Mouse (Mus musculus) heart, embryonic 16.5 days (tissue): Measurements from ENCODE around the gene Selenop. TPM values are rescaled to one million over a fixed set of nuclear protein-coding genes. Genes with fewer than 3 reads are reported as not detected.
A peak's percentile ranks its signal among the peaks of the same experiment; 100 is the strongest.

ENCODE experiments used
- ATAC-seq: fragments of 200-750 bp; cut with Nextera tagmentation; replicated peaks from 2 replicates; pipeline ENCODE4 v1.8.0; 2017; ENCODE audit warnings: moderate number of reproducible peaks; ENCODE audit not compliant: insufficient read depth, low FRiP score; ENCODE audit errors: extremely low read depth
- H3K27ac ChIP-seq: fragments of 300-500 bp; sonication (generic); 2 replicates; pipeline ENCODE4 v1.5.1; 2014; ENCODE audit warnings: mild to moderate bottlenecking, low read length, control low read depth, moderate library complexity
- H3K27me3 ChIP-seq: fragments of 300-500 bp; sonication (generic); 2 replicates; pipeline ENCODE4 v1.6.1; 2014; ENCODE audit warnings: low read length, mixed read lengths; ENCODE audit not compliant: control insufficient read depth, insufficient read depth
- H3K36me3 ChIP-seq: fragments of 300-500 bp; sonication (generic); 2 replicates; pipeline ENCODE4 v1.6.1; 2014; ENCODE audit not compliant: control insufficient read depth, insufficient read depth
- H3K4me1 ChIP-seq: fragments of 300-500 bp; sonication (generic); 2 replicates; pipeline ENCODE4 v1.6.1; 2014; ENCODE audit warnings: low read length, mixed read lengths; ENCODE audit not compliant: control insufficient read depth, insufficient read depth
- H3K4me2 ChIP-seq: fragments of 300-500 bp; sonication (generic); 2 replicates; pipeline ENCODE4 v1.6.1; 2014; ENCODE audit warnings: low read depth, mild to moderate bottlenecking, control low read depth, low read length
- H3K4me3 ChIP-seq: fragments of 300-500 bp; sonication (generic); 2 replicates; pipeline ENCODE4 v1.5.1; 2014; ENCODE audit warnings: mild to moderate bottlenecking, control low read depth, low read length
- H3K9ac ChIP-seq: fragments of 300-500 bp; sonication (generic); 2 replicates; pipeline ENCODE4 v1.6.1; 2014; ENCODE audit warnings: low read length, control low read depth
- H3K9me3 ChIP-seq: fragments of 300-500 bp; sonication (generic); replicated peaks from 2 replicates; pipeline ENCODE4 v1.6.1; 2016; ENCODE audit warnings: low read length; ENCODE audit not compliant: control insufficient read depth
- WGBS: fragments of 180-500 bp; shearing (Covaris S2); extraction: QIAGEN DNeasy Blood & Tissue Kit; methylation state at CpG from one replicate; pipeline ENCODE4 v1.1.7; 2014; 5-methylcytosine and 5-hydroxymethylcytosine counted together
- polyA plus RNA-seq: library from polyadenylated mRNA; unstranded; fragments of >200 nt; fragmentation: Nextera tagmentation; extraction: Ambion mirVana; gene quantifications from 2 replicates; pipeline ENCODE4 v1.2.1, GENCODE M21; 2015

Selenop gene
- polyA plus RNA-seq, 1 experiment from 2014 or later: 184 TPM

- no peak within 1 kb of the TSS for H3K4me3 ChIP-seq
- H3K9me3 ChIP-seq: no peaks in the 10 kb centered on the region
- H3K27me3 ChIP-seq: no peaks in the 10 kb centered on the region
- H3K27ac ChIP-seq: no peak within 1 kb of the TSS
- H3K9ac ChIP-seq: no peak within 1 kb of the TSS
- 89% methylated on average over 12 of the region's 12 CpGs for WGBS
- H3K4me2 ChIP-seq: no peak within 1 kb of the TSS
- no peak for ATAC-seq
- no peaks in the 10 kb centered on the region for H3K36me3 ChIP-seq
- no peaks in the 10 kb centered on the region for H3K4me1 ChIP-seq
Observed at GRCm38 (mm10) chr15:3303426-3303825, 35.1 kb downstream of the Selenop start, which contains the start of gene Ccdc152. Gene Ccdc152, minus strand, starts transcription at chr15:3303526.

- WGBS: 79% methylated on average over 3 of the region's 3 CpGs
Observed at GRCm38 (mm10) chr15:3309856-3310255, 41.5 kb downstream of the Selenop start.

GRCm38 (mm10) chr15:3312937-3313336, 44.6 kb downstream of the Selenop start:
- Histone ChIP-seq H3K36me3 (no peaks in the 10 kb centered on the region), H3K4me3 (no peak overlapping the region), H3K4me2 (no peak overlapping the region), H3K27ac (peak overlapping the region; percentile 46; the same call in 1 of the 2 replicates), H3K4me1 (peaks cover 6% of the 10 kb centered on the region), H3K9me3 (no peaks in the 10 kb centered on the region), H3K9ac (no peak overlapping the region), H3K27me3 (no peaks in the 10 kb centered on the region)
- ATAC-seq: no peak

More at GRCm38 (mm10) chr15:3309856-3310255, 41.5 kb downstream of the Selenop start:
- Histone ChIP-seq H3K36me3 (no peaks in the 10 kb centered on the region), H3K27me3 (no peaks in the 10 kb centered on the region), H3K9ac (no peak overlapping the region), H3K4me1 (peaks cover 6% of the 10 kb centered on the region), H3K27ac (no peak overlapping the region), H3K9me3 (no peaks in the 10 kb centered on the region), H3K4me3 (no peak overlapping the region), H3K4me2 (no peak overlapping the region)
- ATAC-seq: no peak

GRCm38 (mm10) chr15:3316617-3317016, 48.3 kb downstream of the Selenop start:
- H3K4me3 ChIP-seq: no peak overlapping the region
- H3K36me3 ChIP-seq: peaks cover 11% of the 10 kb centered on the region
- no peak overlapping the region for H3K4me2 ChIP-seq
- H3K4me1 ChIP-seq: peaks cover 6% of the 10 kb centered on the region
- no peak overlapping the region for H3K27ac ChIP-seq
- no peak for ATAC-seq
- H3K9me3 ChIP-seq: no peaks in the 10 kb centered on the region
- no peak overlapping the region for H3K9ac ChIP-seq
- WGBS: 71% methylated on average over 2 of the region's 2 CpGs
- H3K27me3 ChIP-seq: no peaks in the 10 kb centered on the region

- Histone ChIP-seq H3K27me3 (no peaks in the 10 kb centered on the region), H3K27ac (no peak overlapping the region), H3K4me3 (no peak overlapping the region), H3K4me1 (no peaks in the 10 kb centered on the region), H3K9ac (no peak overlapping the region), H3K36me3 (peaks cover 11% of the 10 kb centered on the region), H3K4me2 (no peak overlapping the region), H3K9me3 (no peaks in the 10 kb centered on the region)
- WGBS: 87% methylated on average over 9 of the region's 9 CpGs
- ATAC-seq: no peak
Observed at GRCm38 (mm10) chr15:3319929-3320328, 51.6 kb downstream of the Selenop start.

- H3K27me3 ChIP-seq: no peaks in the 10 kb centered on the region
- peaks cover 17% of the 10 kb centered on the region for H3K36me3 ChIP-seq
- H3K4me1 ChIP-seq: no peaks in the 10 kb centered on the region
- no peak overlapping the region for H3K4me3 ChIP-seq
- H3K27ac ChIP-seq: no peak overlapping the region
- H3K9ac ChIP-seq: no peak overlapping the region
- no peak for ATAC-seq
- no peak overlapping the region for H3K4me2 ChIP-seq
- no peaks in the 10 kb centered on the region for H3K9me3 ChIP-seq
Observed at GRCm38 (mm10) chr15:3323041-3323440, 54.7 kb downstream of the Selenop start.

Other genes with a start within 250 kb of the Selenop start
- 0.29 and 0.34 TPM in 2 replicates for gene Ccdc152, start 35.0 kb downstream of the Selenop start, polyA plus RNA-seq